Mouse (Mus musculus): ENCODE measurements around the gene Gm20489. TPM values are rescaled to one million over a fixed set of nuclear protein-coding genes. Genes with fewer than 3 reads are reported as not detected.

The Gm20489 gene
- total RNA-seq (2021) = not detected

DNA sequence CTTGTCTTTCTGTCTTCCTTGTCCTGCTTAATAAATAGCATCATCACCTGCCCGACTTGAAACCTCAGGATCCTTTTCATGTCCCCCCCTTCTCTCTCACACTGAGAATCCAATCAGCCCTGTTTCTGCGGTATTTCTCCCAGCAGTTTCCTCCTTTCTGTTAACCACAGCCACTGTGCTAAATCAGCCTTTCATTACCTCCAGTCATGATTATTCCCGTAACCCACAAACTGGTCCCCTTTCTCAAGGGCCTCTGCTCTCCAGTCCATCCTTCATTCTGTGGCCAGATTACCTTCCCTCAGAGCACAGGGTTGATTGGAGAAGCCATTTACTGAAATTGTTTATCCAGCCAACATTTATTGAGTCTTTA is at the start of gene Gm20489:
Gene Gm20489, minus strand, starts transcription at position 269 of the 370 bp plus-strand sequence.
- DNase-seq (ENCODE audit: extremely low spot score in 1 of 2, low spot score in 2 of 2) = no peak
- intact Hi-C loops (cut with DNase I) = no loop called here

- intact Hi-C loops (cut with DNase I) = no loop called here
- DNase-seq (ENCODE audit: extremely low spot score in 1 of 2, low spot score in 2 of 2) = peak; percentile 68 to 69
Measured at GRCm38 (mm10) chrX:101313625-101314359, 45.0 kb upstream of the Gm20489 start.

DNA sequence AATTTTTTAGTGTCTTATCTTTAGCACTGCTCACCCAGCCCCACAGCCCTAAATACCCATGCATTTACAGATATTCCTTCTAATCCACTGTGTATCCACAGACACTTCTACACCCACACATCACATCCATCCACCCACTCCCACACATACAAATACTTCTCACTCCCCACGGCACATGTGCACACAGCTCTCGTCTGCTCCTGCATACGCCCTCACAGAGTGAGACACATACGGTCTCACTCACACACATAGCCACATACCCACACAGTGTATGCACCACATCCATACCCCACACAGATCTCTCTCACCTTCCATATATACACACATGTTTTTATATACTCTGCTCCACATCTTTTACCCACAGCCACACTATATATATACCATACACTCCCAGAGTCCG is 40.5 kb upstream of the Gm20489 start:
- DNase-seq (ENCODE audit: extremely low spot score in 1 of 2, low spot score in 2 of 2) = no peak
- intact Hi-C loops (cut with DNase I) = no loop called here

DNA sequence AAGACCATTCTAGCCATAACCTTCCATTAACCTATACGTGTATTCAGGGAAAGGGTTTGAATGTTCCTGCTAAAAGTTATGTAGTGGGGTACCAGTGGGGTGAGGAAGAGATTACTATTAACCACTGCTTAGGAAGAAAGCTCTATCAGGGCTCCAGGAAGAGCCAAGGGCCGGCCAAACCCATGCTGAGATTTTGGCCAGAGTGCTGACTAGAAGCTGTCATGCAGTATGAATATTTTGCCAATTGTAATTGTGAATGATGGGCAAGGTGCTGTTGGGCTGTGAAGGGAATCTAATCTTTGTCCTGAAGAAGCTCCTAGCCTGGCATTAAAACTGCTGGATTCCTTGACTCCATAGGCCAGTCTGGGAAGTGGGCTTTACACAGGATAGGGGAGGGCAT is 35.8 kb upstream of the Gm20489 start:
- intact Hi-C loops (cut with DNase I) = no loop called here
- no peak for DNase-seq (ENCODE audit: extremely low spot score in 1 of 2, low spot score in 2 of 2)

DNA sequence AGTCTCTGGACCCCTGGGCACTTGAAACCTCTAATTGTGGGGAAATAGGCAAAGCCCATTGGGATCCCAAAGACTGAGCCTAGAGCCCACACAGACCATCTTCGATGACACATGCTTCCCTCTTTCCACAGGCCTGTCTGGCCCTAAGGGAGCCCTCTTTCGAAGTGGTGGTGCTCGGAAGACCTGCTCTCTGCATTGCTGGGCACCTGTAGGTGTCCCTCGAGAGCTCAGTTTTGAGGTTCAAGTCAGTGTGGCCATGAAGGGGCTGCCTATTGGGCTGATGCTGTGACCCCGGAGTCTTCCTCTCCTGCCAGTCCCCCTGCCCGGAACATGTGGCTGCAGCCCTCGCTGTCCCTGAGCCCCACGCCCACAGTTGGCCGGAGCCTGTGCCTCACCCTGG is 32.8 kb upstream of the Gm20489 start:
- DNase-seq (ENCODE audit: extremely low spot score in 1 of 2, low spot score in 2 of 2) = no peak
- intact Hi-C loops (cut with DNase I) = loop anchor here (2.0 kb wide), 1 partner anchor 29 kb away; no protein-coding TSS in a partner anchor

DNA sequence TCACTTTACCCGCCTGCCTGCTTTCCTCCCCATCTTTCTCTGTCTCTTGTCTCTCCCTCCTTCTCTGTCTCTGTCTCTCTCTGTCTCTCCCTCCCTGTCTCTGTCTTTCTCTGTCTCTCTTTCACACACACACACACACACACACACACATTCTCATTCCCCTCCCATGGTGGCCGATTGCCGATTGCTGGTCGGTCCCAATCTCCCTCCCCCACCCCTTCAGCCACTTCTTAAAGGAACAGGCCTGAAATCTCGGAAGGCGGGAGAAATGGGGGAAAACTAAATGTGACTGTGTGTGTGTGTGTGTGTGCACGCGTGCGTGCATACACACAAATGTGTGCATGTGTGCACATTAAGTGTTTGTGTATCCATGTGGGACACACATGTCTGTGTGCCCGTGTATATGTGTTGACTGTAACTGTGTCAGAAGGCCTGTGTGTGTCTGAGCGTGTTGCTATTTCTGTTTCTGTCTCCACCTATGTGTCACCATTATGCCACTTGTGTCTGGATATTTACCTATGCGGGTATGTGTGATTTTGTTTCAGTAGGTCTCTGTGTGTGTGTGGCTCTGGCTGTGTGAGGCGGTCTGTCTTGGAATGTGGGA is 31.7 kb upstream of the Gm20489 start:
- intact Hi-C loops (cut with DNase I) = loop anchor here (2.0 kb wide), 1 partner anchor 30 kb away; no protein-coding TSS in a partner anchor
- no peak for DNase-seq (ENCODE audit: extremely low spot score in 1 of 2, low spot score in 2 of 2)

GRCm38 (mm10) chrX:101299473-101300426 is 30.9 kb upstream of the Gm20489 start:
- peak in 1 of 2 experiments; percentile 59 for DNase-seq (ENCODE audit: extremely low spot score in 1 of 2, low spot score in 2 of 2)
- intact Hi-C loops (cut with DNase I) = loop anchor here (2.0 kb wide), 1 partner anchor 31 kb away; no protein-coding TSS in a partner anchor

GRCm38 (mm10) chrX:101299055-101299454 is 30.2 kb upstream of the Gm20489 start, which contains the start of gene Nlgn3:
TSS of gene Nlgn3 (plus strand) at chrX:101299168.
- intact Hi-C loops (cut with DNase I) = no loop called here
- peak in 1 of 2 experiments; percentile 67 for DNase-seq (ENCODE audit: extremely low spot score in 1 of 2, low spot score in 2 of 2)

- intact Hi-C loops (cut with DNase I) = no loop called here
- no peak for DNase-seq (ENCODE audit: extremely low spot score in 1 of 2, low spot score in 2 of 2)
Measured at GRCm38 (mm10) chrX:101290111-101290510, 21.3 kb upstream of the Gm20489 start.

- intact Hi-C loops (cut with DNase I) = loop anchor here (5.0 kb wide), 1 partner anchor 157 kb away; no protein-coding TSS in a partner anchor
- DNase-seq (ENCODE audit: extremely low spot score in 1 of 2, low spot score in 2 of 2) = no peak
Measured at GRCm38 (mm10) chrX:101289037-101289436, 20.2 kb upstream of the Gm20489 start.

GRCm38 (mm10) chrX:101288432-101288831 is 19.6 kb upstream of the Gm20489 start:
- intact Hi-C loops (cut with DNase I) = loop anchor here (5.0 kb wide), 1 partner anchor 156 kb away; no protein-coding TSS in a partner anchor
- DNase-seq (ENCODE audit: extremely low spot score in 1 of 2, low spot score in 2 of 2) = no peak

DNA sequence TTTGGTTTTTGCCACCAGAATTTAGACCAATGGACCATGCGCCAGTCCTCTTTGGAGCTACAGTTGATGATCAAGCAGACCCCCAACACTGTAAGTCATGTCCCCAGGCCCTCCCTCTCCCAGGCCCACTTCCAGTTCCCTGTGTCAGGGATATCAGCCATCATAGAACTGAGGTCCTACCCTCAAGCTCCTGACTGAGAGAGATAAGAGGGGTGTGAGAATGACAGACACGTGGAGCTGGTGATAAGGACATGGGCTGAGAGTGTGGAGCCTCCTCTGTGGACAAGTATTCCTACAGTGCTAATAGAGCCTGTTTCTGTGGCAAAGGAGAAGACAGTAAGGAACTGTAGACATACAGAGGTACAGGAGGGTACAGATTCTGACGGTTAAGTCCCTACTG is 18.7 kb upstream of the Gm20489 start:
- DNase-seq (ENCODE audit: extremely low spot score in 1 of 2, low spot score in 2 of 2) = no peak
- intact Hi-C loops (cut with DNase I) = loop anchor here (5.0 kb wide), 1 partner anchor 155 kb away; no protein-coding TSS in a partner anchor

GRCm38 (mm10) chrX:101285953-101286670 is 17.3 kb upstream of the Gm20489 start:
- intact Hi-C loops (cut with DNase I) = loop anchor here (5.0 kb wide), 1 partner anchor 154 kb away; no protein-coding TSS in a partner anchor
- no peak for DNase-seq (ENCODE audit: extremely low spot score in 1 of 2, low spot score in 2 of 2)

DNA sequence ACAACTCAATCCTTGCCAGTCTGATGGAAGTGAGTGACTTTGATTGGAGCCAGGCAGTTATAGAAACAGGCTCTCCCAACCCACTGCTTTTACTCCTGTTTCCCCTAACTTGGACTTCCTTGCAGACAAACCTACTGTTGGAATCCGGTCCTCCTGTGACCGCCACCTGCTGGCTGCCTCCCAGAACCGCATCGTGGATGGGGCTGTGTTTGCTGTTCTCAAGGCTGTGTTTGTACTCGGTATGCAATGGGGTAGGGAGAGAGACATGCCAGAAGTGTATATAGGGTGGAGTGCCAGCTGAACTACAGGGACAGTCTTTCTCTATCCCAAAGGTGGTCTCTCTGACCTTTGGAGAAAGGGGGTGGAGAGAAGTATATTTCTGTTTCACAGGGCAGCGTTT is 16.7 kb upstream of the Gm20489 start:
- peak in 1 of 2 experiments; percentile 61 for DNase-seq (ENCODE audit: extremely low spot score in 1 of 2, low spot score in 2 of 2)
- intact Hi-C loops (cut with DNase I) = loop anchor here (5.0 kb wide), 1 partner anchor 153 kb away; no protein-coding TSS in a partner anchor

DNA sequence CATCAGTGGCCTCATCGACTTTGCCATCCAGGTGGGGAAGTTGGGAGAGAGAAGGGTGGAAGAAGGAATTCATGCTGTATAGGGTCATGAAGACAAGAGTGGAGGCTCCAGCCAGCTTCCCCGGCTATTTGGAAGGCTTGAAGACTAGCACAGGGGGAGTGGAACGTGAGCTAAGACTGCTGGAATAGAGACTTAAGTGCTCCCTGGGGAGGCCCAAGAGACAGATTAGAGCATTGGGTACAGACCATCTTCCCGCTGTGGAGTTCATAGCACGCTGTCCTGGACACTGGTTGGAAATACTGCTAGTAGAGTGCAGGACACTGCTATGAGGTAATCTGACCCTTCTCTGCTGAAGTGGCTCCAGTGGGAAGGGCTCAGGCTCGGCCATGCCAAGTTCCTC is 14.0 kb upstream of the Gm20489 start:
- intact Hi-C loops (cut with DNase I) = no loop called here

DNA sequence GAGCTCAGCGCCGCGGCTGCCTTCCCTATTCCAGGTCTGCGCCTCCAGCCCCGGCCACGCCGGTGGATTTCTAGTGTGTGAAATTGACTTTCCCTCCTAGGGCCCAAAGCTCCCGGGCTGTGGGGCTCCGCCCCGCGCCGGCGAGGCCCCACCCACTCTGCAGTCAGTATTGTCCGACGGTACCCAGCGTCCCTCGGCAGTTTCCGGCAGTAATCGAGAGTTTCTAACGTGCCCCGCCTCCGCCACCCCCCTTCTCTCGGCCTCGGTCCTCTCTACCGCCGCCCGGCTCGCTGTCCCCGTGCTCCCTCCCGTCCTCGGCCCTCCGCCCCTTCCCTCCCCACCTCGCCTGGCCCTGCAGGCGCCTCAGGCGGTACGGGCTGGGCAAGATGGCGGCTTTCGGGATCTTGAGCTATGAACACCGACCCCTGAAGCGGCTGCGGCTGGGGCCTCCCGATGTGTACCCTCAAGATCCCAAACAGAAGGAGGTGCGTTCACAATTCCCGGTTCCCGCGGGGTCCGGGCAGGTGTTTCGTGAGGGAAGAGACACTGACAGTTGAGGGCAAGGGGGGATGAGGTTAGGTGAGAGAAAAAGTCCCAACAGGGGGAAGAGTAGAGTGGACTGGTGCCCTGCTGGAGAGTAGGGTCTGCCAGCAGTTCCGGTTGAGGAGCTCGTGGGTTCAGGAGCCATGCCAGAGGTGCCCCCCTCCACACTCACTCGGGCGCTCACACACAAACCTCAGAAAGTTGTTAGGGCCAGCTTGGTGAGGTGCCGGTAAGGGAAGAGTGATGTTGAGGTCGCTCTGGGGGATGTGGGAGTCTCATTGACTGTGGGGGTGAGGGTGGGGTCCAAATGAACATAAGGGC is 5.3 kb upstream of the Gm20489 start, which contains the start of gene Med12:
Gene Med12, plus strand, starts transcription at position 156 of the 864 bp plus-strand sequence.
- intact Hi-C loops (cut with DNase I) = no loop called here
- peak; percentile 75 to 94 for DNase-seq (ENCODE audit: extremely low spot score in 1 of 2, low spot score in 2 of 2)

More for the DNA sequence above, 14.0 kb upstream of the Gm20489 start:
- no peak for DNase-seq (ENCODE audit: extremely low spot score in 1 of 2, low spot score in 2 of 2)

- no peak for DNase-seq (ENCODE audit: extremely low spot score in 1 of 2, low spot score in 2 of 2)
- intact Hi-C loops (cut with DNase I) = no loop called here
Measured at GRCm38 (mm10) chrX:101273410-101273809, 4.6 kb upstream of the Gm20489 start.
